Mouse (Mus musculus) limb, embryonic 13.5 days (tissue): ENCODE measurements at regions not wholly inside any gene's neighbourhood (a gene's known extent, or its start where the extent isn't known, plus 50 kb on each side); places are given as distances from the start of the nearest gene placed in this dataset.
"Not testable (repeated sequence)": the region's sequence is repeated elsewhere in the genome, so short reads cannot be mapped to it uniquely, and the experiment has no call there.

ENCODE experiments used
- ATAC-seq: fragments of 200-750 bp; cut with Nextera tagmentation; 2 replicates; pipeline ENCODE4 v1.8.0; 2017; ENCODE audit warnings: low read depth, moderate number of reproducible peaks, moderate TSS enrichment; ENCODE audit not compliant: low FRiP score
- H3K27ac ChIP-seq: fragments of 300-500 bp; sonication (generic); 2 replicates; pipeline ENCODE4 v1.5.1; 2015; ENCODE audit warnings: inconsistent platforms, mild to moderate bottlenecking, moderate library complexity
- H3K27me3 ChIP-seq: fragments of 300-500 bp; sonication (generic); 2 replicates; pipeline ENCODE4 v1.6.1; 2015; ENCODE audit warnings: mild to moderate bottlenecking, inconsistent platforms
- H3K36me3 ChIP-seq: fragments of 300-500 bp; sonication (generic); 2 replicates; pipeline ENCODE4 v1.6.1; 2015; ENCODE audit warnings: inconsistent platforms, mild to moderate bottlenecking, moderate library complexity
- H3K4me1 ChIP-seq: fragments of 300-500 bp; sonication (generic); 2 replicates; pipeline ENCODE4 v1.6.1; 2015; ENCODE audit warnings: inconsistent platforms
- H3K4me2 ChIP-seq: fragments of 300-500 bp; sonication (generic); replicated peaks from 2 replicates; pipeline ENCODE4 v1.6.1; 2015; ENCODE audit warnings: inconsistent platforms, mild to moderate bottlenecking, moderate library complexity
- H3K4me3 ChIP-seq: fragments of 300-500 bp; sonication (generic); 2 replicates; pipeline ENCODE4 v1.5.1; 2015; ENCODE audit warnings: moderate library complexity, mild to moderate bottlenecking, inconsistent platforms
- H3K9ac ChIP-seq: fragments of 300-500 bp; sonication (generic); 2 replicates; pipeline ENCODE4 v1.6.1; 2015; ENCODE audit warnings: mild to moderate bottlenecking, inconsistent platforms
- H3K9me3 ChIP-seq: fragments of 300-500 bp; sonication (generic); 2 replicates; pipeline ENCODE4 v1.6.1; 2016; ENCODE audit warnings: inconsistent platforms
- WGBS: fragments of 180-500 bp; shearing (Covaris S2); methylation state at CpG from one replicate; pipeline ENCODE4 v1.1.7; 2015; 5-methylcytosine and 5-hydroxymethylcytosine counted together

DNA sequence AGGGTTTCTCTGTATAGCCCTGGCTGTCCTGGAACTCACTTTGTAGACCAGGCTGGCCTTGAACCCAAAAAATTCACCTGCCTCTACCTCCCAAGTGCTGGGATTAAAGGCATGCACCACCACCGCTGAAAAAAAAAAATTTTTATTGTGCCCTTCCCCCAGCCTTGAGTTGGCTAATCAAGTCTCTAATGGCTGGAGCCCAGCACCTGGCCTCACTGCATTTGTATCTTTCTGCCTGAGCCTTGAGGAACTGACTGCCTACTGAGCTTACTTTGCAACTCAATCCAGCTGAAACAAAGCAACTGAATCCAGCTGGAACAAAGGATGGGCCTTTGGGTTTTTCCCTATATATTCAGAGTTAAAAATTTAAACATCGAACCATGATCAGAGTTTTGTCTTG lies 153.3 kb upstream of the Ccnh start:
- ATAC-seq, result no peak

DNA sequence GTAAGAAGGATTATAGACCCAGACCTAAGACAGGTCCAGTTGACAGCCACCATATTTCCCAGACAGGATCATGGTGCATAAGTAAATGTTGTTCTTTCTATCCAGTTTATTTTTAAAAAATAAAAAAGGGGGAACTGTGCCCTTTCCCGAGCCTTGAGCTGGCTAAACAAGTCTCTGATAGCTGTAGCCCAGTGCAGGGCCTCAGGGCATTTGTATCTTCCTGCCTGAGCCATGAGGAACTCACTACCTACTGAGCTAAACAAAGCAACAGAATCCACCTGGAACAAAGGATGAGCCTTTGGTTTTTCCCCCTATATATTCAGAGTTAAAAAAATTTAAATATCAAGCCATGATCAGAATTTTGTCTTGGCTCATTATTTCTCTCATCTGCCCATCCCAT lies 152.4 kb upstream of the Ccnh start:
- no peak overlapping the region for H3K9ac ChIP-seq
- H3K4me2 ChIP-seq, result no peak overlapping the region
- no peaks in the 10 kb centered on the region for H3K9me3 ChIP-seq
- H3K27me3 ChIP-seq, result no peaks in the 10 kb centered on the region
- 64% methylated on average over 1 of the region's 1 CpGs for WGBS
- no peaks in the 10 kb centered on the region for H3K36me3 ChIP-seq
- H3K4me3 ChIP-seq, result no peak overlapping the region
- ATAC-seq, result no peak
- H3K27ac ChIP-seq, result no peak overlapping the region
- no peaks in the 10 kb centered on the region for H3K4me1 ChIP-seq

More for the DNA sequence above, 153.3 kb upstream of the Ccnh start:
- no peak overlapping the region for H3K27ac ChIP-seq
- H3K9me3 ChIP-seq, result no peaks in the 10 kb centered on the region
- H3K4me1 ChIP-seq, result no peaks in the 10 kb centered on the region
- no peaks in the 10 kb centered on the region for H3K27me3 ChIP-seq
- H3K4me3 ChIP-seq, result no peak overlapping the region
- 83% methylated on average over 2 of the region's 2 CpGs for WGBS
- H3K9ac ChIP-seq, result no peak overlapping the region
- no peaks in the 10 kb centered on the region for H3K36me3 ChIP-seq
- H3K4me2 ChIP-seq, result no peak overlapping the region

DNA sequence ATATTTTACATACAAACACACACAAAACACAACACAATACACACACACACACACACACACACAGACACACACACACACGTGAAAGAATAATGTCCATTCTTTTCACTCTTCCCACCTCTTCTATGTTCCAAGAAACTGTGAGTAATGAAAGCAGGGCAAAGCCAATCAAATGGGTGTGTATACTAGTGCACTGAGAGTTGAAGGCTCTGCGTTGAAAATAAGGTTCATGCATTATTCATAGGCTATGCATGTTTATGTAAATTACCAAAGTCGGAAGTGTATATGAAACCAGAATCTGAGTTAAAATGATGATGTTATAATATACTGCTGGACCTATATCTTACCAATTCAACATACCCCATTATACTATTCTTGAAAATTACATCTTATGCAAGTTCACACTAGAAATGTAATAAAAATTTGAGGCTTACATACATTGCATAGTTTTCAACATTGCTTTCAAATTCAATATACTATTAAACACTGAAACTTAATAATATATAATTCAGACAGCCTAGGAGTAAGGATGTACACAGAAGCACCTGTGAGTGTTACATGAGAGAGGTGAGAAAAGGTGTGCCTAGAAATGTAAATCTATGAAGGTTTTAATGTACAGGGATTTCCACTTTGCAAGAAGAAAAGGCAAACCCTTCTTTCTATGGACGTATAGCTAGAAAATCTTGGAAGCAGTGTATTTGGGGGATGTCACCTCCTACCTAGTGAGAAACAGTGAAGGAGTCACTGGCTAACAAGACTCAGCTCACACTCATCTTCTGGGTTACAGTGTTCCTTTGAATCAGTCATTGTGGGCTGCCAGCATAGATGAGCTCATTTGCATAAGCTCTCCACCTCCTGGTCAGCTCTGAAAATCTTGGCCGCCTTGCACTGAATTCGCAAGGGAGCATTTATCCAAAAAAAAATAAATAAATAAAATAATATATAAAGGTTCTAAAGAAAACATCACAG lies 122.3 kb upstream of the Ccnh start:
- H3K4me3 ChIP-seq, result no peak overlapping the region
- WGBS, result 67% methylated on average over 6 of the region's 6 CpGs
- no peak overlapping the region for H3K27ac ChIP-seq
- H3K4me1 ChIP-seq, result no peaks in the 10 kb centered on the region
- ATAC-seq, result no peak
- no peak overlapping the region for H3K4me2 ChIP-seq
- H3K27me3 ChIP-seq, result no peaks in the 10 kb centered on the region
- H3K36me3 ChIP-seq, result no peaks in the 10 kb centered on the region
- H3K9me3 ChIP-seq, result no peaks in the 10 kb centered on the region
- no peak overlapping the region for H3K9ac ChIP-seq

DNA sequence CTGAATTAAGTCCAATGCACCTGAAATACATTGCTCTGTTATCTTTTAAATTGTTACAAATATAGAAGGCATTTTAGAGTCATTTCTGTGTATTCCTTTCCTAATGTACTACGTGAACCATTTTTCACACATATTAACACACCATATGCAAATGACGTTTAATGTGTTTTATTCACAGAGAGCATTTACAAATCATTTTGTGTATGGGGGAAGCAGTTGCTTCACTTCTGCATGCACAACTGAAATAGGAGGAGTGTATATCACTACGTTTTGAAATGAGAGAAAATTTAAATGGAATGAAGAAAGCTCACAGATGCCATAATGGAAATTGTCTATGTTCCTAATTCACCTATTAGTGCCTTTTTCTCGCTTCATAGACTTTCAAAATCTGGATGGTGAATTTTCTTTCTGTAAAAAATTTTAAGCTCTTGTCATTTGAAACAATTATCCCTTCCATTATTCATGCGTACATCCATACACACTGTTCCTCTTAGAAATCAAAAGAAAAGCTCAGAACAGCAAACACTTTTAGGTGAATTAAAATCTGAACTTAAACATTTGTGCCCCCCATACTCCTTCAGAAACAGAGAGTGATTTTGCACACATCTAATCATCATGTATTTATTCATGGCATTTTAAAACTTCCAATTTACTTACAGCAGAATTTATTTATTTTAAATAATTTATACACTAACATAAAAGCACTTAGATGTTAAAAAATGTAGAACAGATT lies 121.5 kb upstream of the Ccnh start:
- no peak overlapping the region for H3K4me3 ChIP-seq
- no peaks in the 10 kb centered on the region for H3K9me3 ChIP-seq
- no peak overlapping the region for H3K9ac ChIP-seq
- WGBS, result 73% methylated on average over 5 of the region's 5 CpGs
- no peak overlapping the region for H3K27ac ChIP-seq
- no peak overlapping the region for H3K4me2 ChIP-seq
- H3K4me1 ChIP-seq, result no peaks in the 10 kb centered on the region
- H3K36me3 ChIP-seq, result no peaks in the 10 kb centered on the region
- no peaks in the 10 kb centered on the region for H3K27me3 ChIP-seq
- ATAC-seq, result no peak

DNA sequence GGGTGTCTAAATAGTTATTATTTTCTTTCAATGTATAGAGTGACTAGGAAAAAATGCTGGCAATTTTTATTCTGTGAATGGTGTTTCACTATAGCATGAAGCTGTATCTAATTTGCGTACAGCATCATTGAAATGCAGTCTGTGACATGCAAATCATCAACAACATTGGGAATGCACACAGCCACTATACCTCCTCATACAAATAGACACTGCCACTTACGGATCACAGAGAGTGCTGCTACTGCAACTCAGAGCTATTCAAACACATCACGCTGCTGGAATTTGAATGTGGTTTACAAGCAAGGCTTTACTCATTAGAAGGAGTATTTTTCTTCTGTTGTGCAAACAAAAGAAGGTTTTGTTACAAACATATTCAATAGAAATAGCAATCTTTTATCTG lies 120.8 kb upstream of the Ccnh start:
- no peaks in the 10 kb centered on the region for H3K36me3 ChIP-seq
- 71% methylated on average over 3 of the region's 3 CpGs for whole genome bisulfite sequencing
- no peak overlapping the region for H3K4me3 ChIP-seq
- no peak overlapping the region for H3K9ac ChIP-seq
- no peak overlapping the region for H3K27ac ChIP-seq
- ATAC-seq, result no peak
- no peaks in the 10 kb centered on the region for H3K27me3 ChIP-seq
- H3K4me1 ChIP-seq, result no peaks in the 10 kb centered on the region
- no peaks in the 10 kb centered on the region for H3K9me3 ChIP-seq
- H3K4me2 ChIP-seq, result no peak overlapping the region

DNA sequence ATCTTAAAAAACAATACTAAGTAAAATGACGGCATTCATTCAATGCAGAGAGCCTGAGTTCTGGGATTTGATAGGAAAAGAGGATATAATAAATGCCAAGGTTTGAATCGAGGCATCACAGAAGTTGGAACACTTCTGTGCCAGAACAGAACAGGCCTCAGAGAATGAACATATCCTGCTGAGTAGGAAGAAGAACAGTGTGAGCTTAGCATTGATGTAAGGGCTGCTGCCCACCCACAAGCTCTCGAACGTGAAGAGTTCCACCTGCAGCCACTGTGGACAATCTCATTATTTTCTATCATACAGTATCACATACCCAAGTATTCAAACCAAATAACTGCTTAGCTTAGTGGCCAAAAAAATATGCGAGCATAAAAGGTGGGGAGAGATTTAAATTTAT lies 105.9 kb upstream of the Ccnh start:
- H3K27me3 ChIP-seq, result no peaks in the 10 kb centered on the region
- no peaks in the 10 kb centered on the region for H3K9me3 ChIP-seq
- H3K4me3 ChIP-seq, result no peak overlapping the region
- H3K9ac ChIP-seq, result no peak overlapping the region
- H3K4me2 ChIP-seq, result no peak overlapping the region
- 85% methylated on average over 5 of the region's 5 CpGs for WGBS
- ATAC-seq, result no peak
- no peak overlapping the region for H3K27ac ChIP-seq
- no peaks in the 10 kb centered on the region for H3K4me1 ChIP-seq
- no peaks in the 10 kb centered on the region for H3K36me3 ChIP-seq

DNA sequence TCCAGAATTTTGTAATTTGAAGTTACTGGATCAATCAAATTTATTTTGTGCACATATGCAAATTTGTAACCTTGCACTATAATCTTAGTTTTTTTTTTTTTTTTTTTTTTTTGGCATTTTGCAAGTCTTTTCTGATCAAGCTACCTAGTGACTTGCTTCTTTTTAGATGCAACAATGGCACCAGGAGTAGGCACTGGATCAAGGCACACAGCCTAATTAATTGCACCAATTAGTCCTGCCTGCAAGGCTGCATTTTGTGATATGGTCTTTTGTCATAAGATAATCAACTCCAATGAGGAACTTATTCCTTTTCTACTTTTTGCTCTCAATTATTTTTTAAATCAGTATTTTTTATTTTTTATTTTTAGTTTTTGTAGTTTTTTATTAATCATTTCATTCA lies 105.5 kb upstream of the Ccnh start:
- Histone ChIP-seq H3K4me1 (no peaks in the 10 kb centered on the region), H3K27ac (no peak overlapping the region), H3K36me3 (no peaks in the 10 kb centered on the region), H3K9ac (no peak overlapping the region), H3K4me3 (no peak overlapping the region), H3K27me3 (no peaks in the 10 kb centered on the region), H3K9me3 (no peaks in the 10 kb centered on the region), H3K4me2 (no peak overlapping the region)
- no peak for ATAC-seq

DNA sequence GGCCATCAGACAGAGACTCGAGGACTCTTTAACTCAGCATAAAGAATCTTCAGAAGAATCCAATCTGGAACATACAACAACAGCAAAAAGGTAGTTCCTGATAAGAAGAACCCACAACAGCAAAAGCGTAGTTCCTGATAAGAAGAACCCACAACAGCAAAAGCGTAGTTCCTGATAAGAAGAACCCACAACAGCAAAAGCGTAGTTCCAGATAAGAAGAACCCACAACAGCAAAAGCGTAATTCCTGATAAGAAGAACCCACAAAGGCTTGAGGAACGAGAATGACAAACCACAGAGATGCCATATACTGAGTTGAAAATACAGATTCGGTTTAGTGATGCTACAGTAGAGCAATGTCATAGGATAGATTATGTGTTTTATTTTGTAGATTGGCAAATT lies 93.0 kb upstream of the Ccnh start:
- Histone ChIP-seq H3K27ac (no peak overlapping the region), H3K9ac (no peak overlapping the region), H3K4me2 (no peak overlapping the region), H3K9me3 (peaks cover 10% of the 10 kb centered on the region), H3K27me3 (no peaks in the 10 kb centered on the region), H3K4me3 (no peak overlapping the region), H3K4me1 (no peaks in the 10 kb centered on the region), H3K36me3 (no peaks in the 10 kb centered on the region)
- 88% methylated on average over 7 of the region's 7 CpGs for WGBS
- ATAC-seq, result no peak

DNA sequence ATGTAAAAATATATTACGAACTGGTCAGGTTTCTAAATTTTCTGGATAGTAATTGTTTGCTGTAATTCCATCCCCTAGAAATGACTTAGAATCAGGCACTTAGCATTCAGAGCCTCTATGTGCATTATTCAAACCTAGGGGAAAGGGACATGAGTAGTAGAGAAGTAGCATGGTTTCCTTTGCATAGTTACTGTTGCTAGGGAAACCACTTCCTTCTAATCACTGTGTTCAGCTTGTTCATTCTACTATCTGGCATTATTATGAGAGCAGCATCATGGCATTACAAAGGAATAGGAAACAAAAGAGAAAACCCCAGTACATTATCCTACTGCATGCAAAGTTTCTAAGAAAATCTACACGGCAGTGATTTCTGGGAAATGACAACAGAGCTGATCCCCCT lies 65.9 kb upstream of the Ccnh start:
- Histone ChIP-seq H3K4me2 (no peak overlapping the region), H3K27ac (no peak overlapping the region), H3K9me3 (no peaks in the 10 kb centered on the region), H3K4me1 (no peaks in the 10 kb centered on the region), H3K4me3 (no peak overlapping the region), H3K9ac (no peak overlapping the region), H3K27me3 (no peaks in the 10 kb centered on the region), H3K36me3 (no peaks in the 10 kb centered on the region)
- 94% methylated on average over 2 of the region's 2 CpGs for WGBS
- no peak for ATAC-seq

DNA sequence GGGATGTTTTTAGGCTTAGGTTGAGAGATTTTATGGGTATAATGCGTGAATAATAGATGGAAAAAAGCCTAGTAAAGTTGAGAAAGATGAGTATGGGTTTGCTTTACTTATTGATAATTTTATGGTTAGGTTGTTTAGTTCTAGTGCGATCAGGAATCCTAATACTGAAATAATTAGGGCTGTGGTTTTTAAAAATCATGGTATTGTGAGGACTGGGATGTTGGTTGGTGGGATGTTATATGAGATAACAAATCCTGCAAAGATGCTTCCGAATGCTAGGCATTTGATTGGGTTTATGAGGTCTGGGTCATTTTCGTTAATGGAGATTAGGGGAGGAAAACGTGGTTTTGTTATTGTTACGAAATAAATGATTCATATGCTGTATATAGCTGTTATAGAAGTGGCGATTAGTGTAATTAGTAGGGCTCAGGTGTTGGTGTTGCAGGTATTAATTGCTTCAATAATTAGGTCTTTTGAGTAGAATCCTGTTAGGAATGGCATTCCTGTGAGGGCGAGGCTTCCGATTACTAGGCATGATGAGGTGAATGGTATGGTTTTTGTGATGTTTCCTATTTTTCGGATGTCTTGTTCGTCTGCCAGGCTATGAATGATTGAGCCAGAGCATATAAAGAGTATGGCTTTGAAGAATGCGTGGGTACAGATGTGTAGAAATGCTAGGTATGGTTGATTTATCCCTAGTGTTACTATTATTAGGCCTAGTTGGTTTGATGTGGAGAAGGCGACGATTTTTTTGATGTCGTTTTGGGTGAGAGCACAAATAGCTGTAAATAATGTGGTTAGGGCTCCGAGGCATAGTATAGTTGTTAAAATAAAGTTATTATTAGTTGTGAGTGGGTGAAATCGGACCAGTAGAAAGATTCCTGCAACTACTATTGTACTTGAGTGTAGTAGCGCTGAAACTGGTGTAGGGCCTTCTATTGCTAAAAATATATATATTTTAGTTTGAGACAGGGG lies 62.3 kb upstream of the Ccnh start:
- WGBS, result 87% methylated on average over 18 of the region's 18 CpGs
- not testable (repeated sequence) for H3K27me3 ChIP-seq, H3K4me1 ChIP-seq, H3K27ac ChIP-seq, H3K9ac ChIP-seq, H3K4me3 ChIP-seq, H3K4me2 ChIP-seq, H3K36me3 ChIP-seq, H3K9me3 ChIP-seq
- peak; percentile 100 for ATAC-seq

DNA sequence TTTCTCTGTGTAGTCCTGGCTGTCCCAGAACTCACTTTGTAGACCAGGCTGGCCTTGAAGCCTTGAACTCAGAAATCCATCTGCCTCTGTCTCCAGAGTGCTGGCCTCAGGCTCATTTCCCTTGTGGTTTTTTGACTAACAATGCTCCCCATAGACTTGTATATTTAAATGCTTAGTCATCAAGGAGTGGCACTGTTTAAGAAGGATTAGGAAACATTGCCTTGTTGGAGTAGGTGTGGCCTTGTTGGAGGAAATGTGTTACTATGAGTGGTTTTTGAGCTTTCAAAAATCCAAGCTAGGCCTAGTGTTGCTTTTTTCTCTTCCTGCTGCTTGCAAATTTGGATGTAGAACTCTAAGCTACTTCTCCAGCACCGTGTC lies 61.7 kb upstream of the Ccnh start:
- no peak overlapping the region for H3K9ac ChIP-seq
- no peaks in the 10 kb centered on the region for H3K4me1 ChIP-seq
- no peak overlapping the region for H3K4me2 ChIP-seq
- H3K36me3 ChIP-seq, result no peaks in the 10 kb centered on the region
- WGBS, result 71% methylated on average over 1 of the region's 1 CpGs
- H3K9me3 ChIP-seq, result no peaks in the 10 kb centered on the region
- no peak for ATAC-seq
- H3K27ac ChIP-seq, result no peak overlapping the region
- H3K27me3 ChIP-seq, result no peaks in the 10 kb centered on the region
- H3K4me3 ChIP-seq, result no peak overlapping the region
